Mouse (Mus musculus) bone marrow macrophage, adult 2 months (primary cell): Measurements from ENCODE around the gene Zdhhc14. TPM values are rescaled to one million over a fixed set of nuclear protein-coding genes. Genes with fewer than 3 reads are reported as not detected.

ENCODE experiments used
- H3K27ac ChIP-seq: 2 replicates; pipeline ENCODE4 v1.5.1; 2012; ENCODE audit warnings: low read depth, low read length; ENCODE audit not compliant: insufficient read depth
- H3K4me1 ChIP-seq: 2 replicates; pipeline ENCODE4 v1.6.1; 2012; ENCODE audit warnings: low read length; ENCODE audit not compliant: control insufficient read depth, insufficient read depth
- H3K4me3 ChIP-seq: 2 replicates; pipeline ENCODE4 v1.5.1; 2012; ENCODE audit warnings: mild to moderate bottlenecking, low read length, moderate library complexity; ENCODE audit not compliant: insufficient read depth
- CTCF ChIP-seq: IDR thresholded peaks from 2 replicates; pipeline ENCODE4 v1.5.1; 2012; ENCODE audit warnings: low read depth, mild to moderate bottlenecking, low read length, moderate library complexity
- POLR2A ChIP-seq: IDR thresholded peaks from 2 replicates; pipeline ENCODE4 v1.6.1; 2012; ENCODE audit warnings: mild to moderate bottlenecking, low read depth, low read length, borderline replicate concordance
- polyA plus RNA-seq: library from polyadenylated mRNA; stranded (reverse); fragments of >200 nt; gene quantifications from 2 replicates; pipeline ENCODE4 v1.2.4, GENCODE M21; 2012; ENCODE audit not compliant: missing spikeins, insufficient read depth, insufficient read length

Zdhhc14 gene
- polyA plus RNA-seq, 1 experiment: 47.0 TPM

DNA sequence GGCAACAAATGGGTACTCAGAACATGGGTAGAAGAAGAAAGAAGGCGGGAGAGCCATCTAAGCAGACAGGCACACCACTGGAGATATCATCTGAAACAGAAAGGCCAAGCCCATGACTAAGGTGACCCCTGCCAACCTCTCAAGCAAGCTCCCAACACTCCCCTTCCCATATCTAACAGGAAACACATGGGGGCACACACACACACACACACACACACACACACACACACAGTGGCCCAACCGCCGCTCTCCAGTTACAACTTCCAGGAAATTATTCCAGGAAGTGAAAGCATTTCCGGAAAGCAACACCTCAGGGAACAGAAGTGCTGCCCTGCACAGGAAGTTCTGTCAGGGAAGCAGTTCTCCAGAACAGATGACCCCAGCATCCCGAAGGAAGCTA, 301.9 kb downstream of the Zdhhc14 start:
- no peak overlapping the region for H3K4me3 ChIP-seq
- TF ChIP-seq CTCF (no peak), POLR2A (no peak)
- no peak overlapping the region for H3K27ac ChIP-seq
- peaks cover 29% of the 10 kb centered on the region for H3K4me1 ChIP-seq

DNA sequence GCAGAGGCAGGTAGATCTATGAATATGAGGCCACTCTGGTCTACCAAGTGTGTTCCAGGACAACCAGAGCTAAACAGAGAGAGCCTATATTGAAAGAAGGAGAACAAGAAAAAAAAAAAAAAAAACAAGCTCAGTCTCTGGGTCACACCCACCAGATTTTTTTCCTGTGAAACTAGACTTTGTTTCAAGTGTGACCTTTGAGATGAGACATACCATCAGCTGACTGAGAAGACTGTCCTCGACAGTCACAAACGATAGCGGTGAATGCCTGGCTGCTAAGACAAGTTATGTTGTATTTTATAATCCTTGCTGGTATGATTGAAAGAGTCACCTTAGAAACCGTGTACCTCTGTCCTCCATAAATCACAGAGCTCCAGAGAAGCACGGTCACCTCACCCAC, 303.0 kb downstream of the Zdhhc14 start:
- no peak overlapping the region for H3K4me3 ChIP-seq
- no peak overlapping the region for H3K27ac ChIP-seq
- peaks cover 35% of the 10 kb centered on the region for H3K4me1 ChIP-seq
- TF ChIP-seq POLR2A (no peak), CTCF (no peak)

DNA sequence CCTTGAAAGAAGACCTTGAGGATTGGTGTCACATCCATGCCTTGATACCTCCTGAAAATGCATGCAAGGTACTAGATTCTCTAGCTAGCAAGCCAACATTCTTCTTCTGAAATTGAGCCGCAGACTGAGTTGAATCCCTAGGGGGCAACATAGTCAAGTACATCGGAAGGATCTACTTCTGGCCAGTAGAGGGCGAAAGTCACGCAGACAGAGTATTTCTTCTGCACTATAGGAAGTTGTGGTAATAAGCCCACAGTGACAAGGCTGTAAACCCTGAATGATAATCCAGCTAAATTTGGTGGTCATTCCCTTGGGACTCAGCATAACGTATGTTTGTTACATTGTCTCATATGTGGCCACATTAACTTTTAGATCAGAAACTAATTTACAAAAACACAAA, 303.5 kb downstream of the Zdhhc14 start:
- no peak for TF ChIP-seq CTCF
- no peak for TF ChIP-seq POLR2A
- Histone ChIP-seq H3K4me1 (peaks cover 39% of the 10 kb centered on the region), H3K4me3 (no peak overlapping the region), H3K27ac (no peak overlapping the region)

DNA sequence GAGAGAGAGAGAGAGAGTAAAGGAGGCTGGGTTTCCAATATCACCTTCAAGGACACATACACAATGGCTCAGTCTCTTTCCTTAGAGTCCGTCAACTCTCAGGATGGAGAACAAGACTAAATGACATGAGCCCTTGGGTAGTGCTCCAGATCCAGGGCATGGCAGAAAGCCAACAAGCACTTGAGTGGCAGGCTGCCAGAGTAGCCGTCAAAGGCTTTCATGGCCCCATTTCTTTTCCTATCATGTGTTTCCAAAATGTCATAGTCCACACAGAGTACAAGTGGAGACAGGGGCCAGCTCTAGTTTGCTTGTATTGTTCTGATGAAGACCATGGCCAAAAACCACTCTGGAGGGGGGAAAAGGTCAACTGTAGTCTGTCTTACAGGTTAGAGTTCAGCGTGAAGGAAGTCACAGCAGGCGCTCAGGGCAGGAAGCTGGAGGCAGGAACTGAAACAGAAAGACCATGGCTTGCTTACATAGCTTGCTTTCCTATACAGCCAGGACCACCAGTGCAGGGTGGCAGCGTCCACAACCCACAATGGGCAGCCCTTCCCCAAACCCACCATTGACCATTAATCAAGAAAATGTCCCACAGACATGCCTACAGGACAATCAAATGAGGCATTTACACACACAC, 304.9 kb downstream of the Zdhhc14 start:
- no peak for TF ChIP-seq CTCF
- TF ChIP-seq POLR2A: no peak
- Histone ChIP-seq H3K4me3 (no peak overlapping the region), H3K4me1 (peaks cover 53% of the 10 kb centered on the region), H3K27ac (peak overlapping the region; percentile 91)

DNA sequence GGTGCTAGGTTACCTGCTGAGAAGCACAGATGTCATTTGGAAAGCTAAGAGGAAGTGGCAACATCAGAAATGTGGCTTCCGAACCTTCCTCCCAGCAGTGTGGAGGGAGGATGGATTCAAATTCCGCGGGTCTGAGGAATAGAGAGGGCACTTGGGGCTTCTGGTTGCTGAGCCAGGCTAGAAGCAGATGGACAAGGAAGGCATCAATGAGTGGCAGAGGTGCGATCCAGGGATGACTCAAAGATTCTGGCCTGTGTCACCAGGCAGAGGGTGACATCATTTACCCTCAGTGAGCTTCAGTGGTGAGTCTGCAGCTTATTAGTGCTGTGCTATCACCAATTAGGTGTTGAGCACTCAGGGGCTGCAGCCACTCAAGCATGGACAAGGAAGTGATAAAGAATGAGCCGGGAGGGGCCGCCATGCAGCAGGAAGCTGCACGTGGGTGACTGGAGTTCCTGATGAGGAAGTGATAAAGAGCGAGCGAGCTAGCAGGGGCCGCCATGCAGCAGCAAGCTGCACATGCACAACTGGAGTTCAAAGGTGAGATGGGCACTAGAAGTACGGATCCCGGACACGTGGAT, 306.0 kb downstream of the Zdhhc14 start:
- peak overlapping the region; percentile 47 for H3K4me3 ChIP-seq
- H3K27ac ChIP-seq: peak overlapping the region; percentile 91
- peaks cover 64% of the 10 kb centered on the region for H3K4me1 ChIP-seq
- TF ChIP-seq POLR2A (no peak), CTCF (no peak)

DNA sequence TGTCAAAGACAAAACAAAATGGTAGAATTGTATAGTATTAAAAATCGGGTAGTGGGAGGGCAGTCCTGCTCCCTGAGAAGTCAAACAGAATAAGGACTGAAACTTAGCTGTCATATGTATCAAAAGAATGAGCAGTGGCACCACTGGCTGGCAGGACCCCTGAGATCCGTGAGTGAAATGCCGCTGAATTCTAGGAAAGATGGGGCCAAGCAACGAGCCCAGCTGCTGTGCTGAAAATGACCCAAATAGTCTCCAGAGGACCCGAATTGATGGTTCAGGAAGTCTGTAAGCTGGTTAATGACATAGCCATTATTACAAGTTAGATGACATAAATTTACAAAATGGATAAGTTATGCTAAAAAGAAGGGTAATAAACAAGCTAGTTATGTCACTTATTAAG, 306.5 kb downstream of the Zdhhc14 start:
- no peak for TF ChIP-seq CTCF
- Histone ChIP-seq H3K4me1 (peaks cover 69% of the 10 kb centered on the region), H3K4me3 (peak overlapping the region; percentile 47), H3K27ac (peak overlapping the region; percentile 91)

DNA sequence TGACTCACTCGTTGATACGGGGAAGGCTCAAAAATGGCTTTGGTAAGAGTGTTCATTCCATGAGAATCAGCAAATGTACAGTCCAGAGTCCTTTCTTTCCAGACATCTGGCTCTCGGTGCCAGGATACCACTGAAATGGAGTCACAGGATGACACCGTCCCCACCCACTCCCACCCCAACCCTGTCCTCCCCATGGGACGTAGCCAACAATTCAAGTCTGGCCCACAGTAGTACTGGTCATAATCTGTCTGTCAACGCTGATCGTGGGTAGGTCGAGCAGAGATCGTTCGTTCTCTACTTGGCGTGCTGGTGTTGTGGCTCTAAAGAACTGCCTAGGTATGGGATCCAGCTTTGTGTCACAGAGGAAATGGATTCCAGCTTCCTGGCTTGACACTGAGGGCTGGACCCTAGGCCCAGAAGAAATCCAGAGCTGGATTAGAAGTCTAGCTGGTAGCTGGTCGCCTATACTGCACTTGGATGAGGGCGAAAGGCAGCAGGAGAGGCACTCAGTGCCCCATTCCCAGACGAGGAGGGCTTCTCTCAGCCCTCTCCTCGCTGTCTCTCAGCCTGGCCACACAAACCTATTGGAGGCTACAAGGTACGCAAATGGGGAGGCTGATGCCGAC, 307.2 kb downstream of the Zdhhc14 start:
- H3K27ac ChIP-seq: peak overlapping the region; percentile 91
- peaks cover 74% of the 10 kb centered on the region for H3K4me1 ChIP-seq
- TF ChIP-seq CTCF (no peak), POLR2A (no peak)
- peak overlapping the region; percentile 21 for H3K4me3 ChIP-seq

DNA sequence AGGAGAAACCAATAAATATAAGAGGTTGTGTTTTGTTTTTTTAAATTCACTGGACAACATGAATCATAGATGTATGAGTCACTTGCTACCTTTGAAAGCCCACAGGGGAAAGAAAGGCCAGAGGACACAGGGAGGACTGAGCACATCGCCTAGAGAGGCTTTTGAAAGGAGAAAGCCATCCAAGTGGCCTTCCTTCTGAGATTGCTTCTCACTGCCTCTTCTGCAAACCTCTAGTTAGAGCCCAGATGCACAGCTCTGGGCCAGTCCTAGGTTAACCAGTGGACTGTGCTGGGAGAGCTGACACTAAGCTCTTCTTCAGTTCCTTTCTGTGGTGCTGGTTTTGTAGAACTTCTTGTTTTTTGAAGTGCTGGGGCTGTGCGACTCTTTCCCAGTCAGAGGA, 307.9 kb downstream of the Zdhhc14 start:
- Histone ChIP-seq H3K27ac (peak overlapping the region; percentile 91), H3K4me1 (peaks cover 81% of the 10 kb centered on the region), H3K4me3 (peak overlapping the region; percentile 42)
- TF ChIP-seq POLR2A: no peak
- TF ChIP-seq CTCF: no peak

DNA sequence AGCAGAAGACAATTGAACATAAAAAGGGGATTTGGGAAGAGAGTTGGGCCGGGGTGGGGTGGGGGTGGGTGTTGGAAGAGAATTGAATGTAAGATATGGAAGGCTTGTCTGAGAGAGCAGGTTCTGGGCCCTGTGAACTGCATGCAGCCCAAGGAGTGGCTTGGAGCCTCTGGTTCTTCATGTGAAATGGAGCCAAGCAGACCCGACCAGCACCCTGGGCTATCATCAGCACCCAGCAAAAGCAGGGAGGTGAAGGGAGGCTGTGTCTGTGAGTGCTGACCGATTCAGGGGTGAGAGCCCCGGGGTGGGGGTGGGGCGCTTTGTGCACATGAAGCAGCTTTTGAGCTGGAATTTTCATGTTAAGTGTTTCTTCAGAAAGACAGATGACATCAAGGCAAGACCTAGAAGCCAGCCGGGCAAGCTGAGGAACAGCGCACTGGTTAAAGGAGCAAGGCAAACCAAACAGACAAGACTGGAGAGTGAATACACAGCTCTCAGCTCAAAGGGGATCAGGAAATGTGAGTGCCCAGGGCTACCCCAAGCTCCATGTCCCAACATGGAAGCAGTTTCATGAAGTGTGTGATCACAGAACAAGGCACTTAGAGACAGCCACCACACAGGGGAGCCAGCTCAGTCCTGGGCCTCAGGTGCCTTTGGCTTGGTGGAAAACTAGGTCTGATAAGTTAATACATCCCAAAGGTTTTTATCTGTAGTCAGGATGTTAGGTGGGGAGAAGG, 308.6 kb downstream of the Zdhhc14 start:
- H3K4me1 ChIP-seq: peaks cover 88% of the 10 kb centered on the region
- H3K4me3 ChIP-seq: peak overlapping the region; percentile 42
- H3K27ac ChIP-seq: peak overlapping the region; percentile 91
- no peak for TF ChIP-seq CTCF
- TF ChIP-seq POLR2A: no peak

DNA sequence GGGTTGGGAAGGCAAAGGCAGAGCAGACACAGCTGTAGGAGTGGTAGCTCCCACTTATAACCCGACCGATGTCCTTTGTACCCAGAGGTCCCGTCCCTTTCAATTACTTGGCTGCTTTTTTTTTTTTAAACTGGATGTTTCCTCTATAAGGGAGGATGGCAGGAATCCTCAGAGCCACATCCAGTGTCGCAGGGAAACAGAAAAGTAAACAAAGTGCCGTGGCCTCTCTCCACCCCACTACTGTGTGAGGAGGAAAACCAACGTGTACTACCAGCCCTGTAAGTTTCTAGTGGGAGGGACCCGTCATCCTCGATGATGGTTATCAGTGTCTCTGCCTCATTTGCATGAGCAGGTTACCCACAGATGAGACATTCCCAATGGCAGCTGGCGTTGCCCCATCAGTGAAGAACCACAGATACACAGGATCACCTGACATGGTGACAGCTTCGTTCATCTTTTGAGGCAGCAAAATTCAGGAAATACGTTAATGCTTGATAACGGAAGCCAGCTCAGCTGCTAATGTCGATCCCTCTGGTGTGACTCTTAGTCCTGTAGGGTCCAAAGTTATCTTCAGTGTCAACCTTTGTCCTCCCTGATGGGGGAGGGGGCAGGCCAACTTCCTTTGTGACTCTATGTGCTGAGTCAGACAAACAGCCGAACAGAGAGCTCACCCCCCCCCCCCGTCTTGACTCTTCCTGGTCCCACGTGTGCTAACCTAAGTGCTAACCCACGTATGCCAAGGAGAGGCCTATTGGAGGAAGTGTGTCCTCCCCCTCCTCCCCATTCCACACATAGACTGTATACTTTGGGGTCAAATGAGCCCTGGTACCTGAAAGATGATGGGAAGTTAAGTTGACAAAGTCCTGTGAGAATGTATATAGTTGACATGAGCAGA, 309.7 kb downstream of the Zdhhc14 start:
- H3K4me3 ChIP-seq: no peak overlapping the region
- H3K27ac ChIP-seq: no peak overlapping the region
- TF ChIP-seq POLR2A: no peak
- TF ChIP-seq CTCF: no peak
- peaks cover 90% of the 10 kb centered on the region for H3K4me1 ChIP-seq
